Mouse (Mus musculus) bone marrow, adult 2 months (tissue): Measurements from ENCODE around the gene Mrpl48.

Source experiments
- CTCF ChIP-seq: fragments of 200-500 bp; IDR thresholded peaks from 2 replicates; pipeline ENCODE4 v1.5.1; 2011; ENCODE audit warnings: low read length, control low read depth; ENCODE audit not compliant: control insufficient read depth, insufficient read depth
- POLR2A ChIP-seq: fragments of 200-500 bp; IDR thresholded peaks from 2 replicates; pipeline ENCODE4 v1.6.1; 2011; ENCODE audit warnings: low read depth, mild to moderate bottlenecking, control low read depth, low read length, borderline replicate concordance; ENCODE audit not compliant: control insufficient read depth

- no peak for TF ChIP-seq CTCF
- no peak for TF ChIP-seq POLR2A
Observed at GRCm38 (mm10) chr7:100651011-100651410, 42.9 kb upstream of the Mrpl48 start.
